Mouse (Mus musculus) frontal cortex, adult (tissue): Measurements from ENCODE around the gene Tti1.
A peak's percentile ranks its signal among the peaks of the same experiment; 100 is the strongest.

ENCODE experiments used
- ATAC-seq: cut with Nextera tagmentation; 2 replicates; pipeline ENCODE4 v1.9.2; 2017; ENCODE audit warnings: mild to moderate bottlenecking, moderate library complexity, mixed read lengths; ENCODE audit not compliant: low TSS enrichment

Gene Tti1

DNA sequence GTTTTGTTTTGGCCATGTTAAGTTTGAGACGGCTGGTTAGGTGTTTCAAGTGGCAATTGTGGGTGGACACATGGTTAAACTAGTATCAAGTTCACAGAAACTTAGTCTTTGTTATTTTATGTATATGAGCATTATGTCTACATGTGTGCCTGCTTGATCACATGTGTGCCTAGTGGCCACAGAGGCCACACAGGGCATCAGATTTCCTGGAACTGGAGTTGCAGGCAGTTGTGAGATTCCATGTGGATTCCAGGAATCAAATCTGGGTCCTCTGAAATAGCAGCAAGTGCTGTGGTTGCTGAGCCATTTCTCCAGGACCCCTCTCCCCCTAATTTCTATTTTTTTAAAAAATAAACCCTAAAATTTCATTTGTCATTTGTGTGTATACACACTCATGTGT, 11.4 kb upstream of the Tti1 start:
- ATAC-seq = no peak

GRCm38 (mm10) chr2:158037571-158037970, 9.3 kb upstream of the Tti1 start:
- ATAC-seq = no peak

DNA sequence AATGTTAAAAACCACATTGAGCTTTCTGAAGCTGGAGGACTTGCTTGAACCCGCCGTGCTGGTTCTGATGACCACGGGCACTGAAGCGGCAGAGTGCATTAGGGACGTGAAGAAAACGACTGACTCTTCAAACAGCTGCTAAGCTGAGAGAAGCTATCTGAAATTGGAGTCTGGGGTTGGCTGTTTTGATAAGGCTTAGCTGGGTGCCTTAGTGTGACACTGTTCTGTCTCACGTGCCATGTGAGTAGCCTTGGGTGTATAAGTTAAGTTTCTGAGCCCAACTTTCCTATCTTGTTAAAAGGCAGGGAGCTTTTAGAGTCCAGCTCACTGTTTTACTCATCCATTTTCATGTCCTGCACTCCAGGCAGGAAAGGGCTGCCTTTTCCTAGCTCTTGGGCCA, 8.7 kb upstream of the Tti1 start:
- ATAC-seq = no peak

- peak; percentile 59; the same call in 1 of the 2 replicates for ATAC-seq
Observed at GRCm38 (mm10) chr2:158036408-158036807, 8.2 kb upstream of the Tti1 start.

DNA sequence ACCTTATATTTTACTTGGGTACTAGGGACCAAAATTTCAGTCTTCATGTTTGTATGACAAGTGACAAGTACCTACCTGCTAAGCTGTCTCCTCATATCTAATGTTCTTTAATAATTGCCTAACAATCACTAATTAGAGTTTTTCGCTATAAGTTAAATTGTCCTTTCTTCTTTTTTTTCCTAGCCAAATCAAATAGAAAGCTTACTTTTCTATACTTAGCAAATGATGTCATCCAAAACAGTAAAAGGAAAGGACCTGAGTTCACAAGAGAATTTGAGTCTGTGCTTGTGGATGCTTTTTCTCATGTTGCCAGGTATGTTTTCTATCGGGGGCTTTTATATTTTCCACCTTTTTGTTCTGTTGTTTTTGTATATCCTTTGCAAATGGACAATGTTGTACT, 7.6 kb upstream of the Tti1 start:
- ATAC-seq = no peak

DNA sequence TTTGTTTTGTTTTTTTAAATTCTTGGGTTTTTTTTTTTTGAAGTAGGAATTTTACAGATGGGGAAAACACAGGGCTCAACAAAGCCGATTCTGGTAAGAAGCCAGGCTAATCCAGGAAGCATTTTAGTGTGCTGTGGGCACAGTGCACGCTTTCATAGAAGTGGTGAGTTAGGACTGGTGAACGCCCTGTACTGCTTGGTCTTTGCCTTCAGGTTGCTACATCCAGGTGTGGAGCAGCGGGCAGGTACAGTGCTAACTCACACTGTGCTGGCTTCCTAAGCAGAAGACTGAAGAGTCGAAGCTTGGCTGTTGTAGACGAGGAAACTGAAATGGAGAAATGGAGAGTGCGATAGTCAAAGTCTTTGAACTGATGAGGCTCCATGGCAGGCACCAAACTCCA, 1.8 kb upstream of the Tti1 start:
- ATAC-seq = no peak

DNA sequence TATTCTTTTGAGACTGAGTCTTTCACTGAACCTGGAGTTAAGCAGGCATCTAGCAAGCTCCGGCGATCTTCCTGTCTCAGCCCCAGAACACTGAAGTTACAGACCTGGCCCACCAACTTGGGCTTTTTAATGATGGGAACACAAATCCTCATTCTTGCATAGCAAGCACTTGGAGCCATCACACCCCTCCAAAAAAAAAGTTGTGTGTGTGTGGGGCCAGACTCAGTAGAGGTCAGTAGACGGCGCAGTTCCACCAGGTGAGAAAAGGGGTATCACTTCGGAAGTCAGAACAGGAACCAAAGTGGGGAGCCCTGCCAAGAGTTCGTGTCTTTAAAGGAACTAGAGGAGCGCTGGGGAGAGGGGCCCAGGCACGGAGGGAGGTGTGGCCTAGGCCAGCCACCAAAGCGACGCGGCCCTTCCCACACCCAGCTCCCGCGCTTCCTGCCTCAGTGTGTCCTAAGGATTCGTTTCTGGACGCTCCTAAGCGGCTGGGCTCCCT, 329 bp downstream of the Tti1 start:
- ATAC-seq = no peak; the same call in 1 of the 2 replicates

DNA sequence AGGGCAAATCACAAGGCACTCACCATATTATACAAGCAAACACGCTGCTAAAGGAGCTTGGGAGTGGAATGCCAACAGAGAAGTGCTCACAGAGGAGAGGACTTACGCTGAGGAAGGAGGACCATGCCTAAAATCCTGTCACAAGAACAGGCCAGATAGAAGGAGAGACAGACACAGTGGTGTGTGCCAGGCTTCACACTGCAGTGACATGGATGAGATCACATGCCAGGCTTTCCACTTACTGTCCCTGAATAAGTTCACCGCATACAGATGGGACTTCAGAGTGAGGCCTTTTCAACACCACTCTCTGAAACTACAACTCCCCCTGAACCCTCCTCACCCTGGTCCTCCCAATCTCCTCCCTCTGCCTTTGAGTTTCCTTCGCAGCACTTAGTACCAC, 10.9 kb downstream of the Tti1 start:
- ATAC-seq = no peak

DNA sequence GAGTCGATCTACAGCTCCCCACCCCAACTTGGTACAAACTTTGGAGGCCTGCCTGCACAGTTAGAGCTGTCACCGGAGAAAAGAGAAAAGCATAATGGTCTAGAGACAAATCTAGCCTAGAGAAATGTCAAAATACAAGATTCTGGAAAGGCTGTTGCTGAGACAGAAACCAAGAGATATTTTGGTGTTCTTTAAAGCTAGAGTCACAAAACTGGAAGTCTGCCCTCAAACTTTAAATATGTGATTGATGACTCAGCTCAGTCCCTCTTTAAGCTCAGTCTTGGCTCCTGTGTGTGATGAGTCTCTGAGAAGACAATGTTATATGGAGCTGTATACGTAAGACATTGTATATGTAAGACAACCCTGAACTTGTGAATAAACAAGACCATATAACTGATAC, 15.6 kb downstream of the Tti1 start:
- peak; percentile 89 for ATAC-seq

GRCm38 (mm10) chr2:158009373-158009772, 18.9 kb downstream of the Tti1 start:
- ATAC-seq = no peak

GRCm38 (mm10) chr2:158005641-158006040, 22.6 kb downstream of the Tti1 start:
- ATAC-seq = no peak

DNA sequence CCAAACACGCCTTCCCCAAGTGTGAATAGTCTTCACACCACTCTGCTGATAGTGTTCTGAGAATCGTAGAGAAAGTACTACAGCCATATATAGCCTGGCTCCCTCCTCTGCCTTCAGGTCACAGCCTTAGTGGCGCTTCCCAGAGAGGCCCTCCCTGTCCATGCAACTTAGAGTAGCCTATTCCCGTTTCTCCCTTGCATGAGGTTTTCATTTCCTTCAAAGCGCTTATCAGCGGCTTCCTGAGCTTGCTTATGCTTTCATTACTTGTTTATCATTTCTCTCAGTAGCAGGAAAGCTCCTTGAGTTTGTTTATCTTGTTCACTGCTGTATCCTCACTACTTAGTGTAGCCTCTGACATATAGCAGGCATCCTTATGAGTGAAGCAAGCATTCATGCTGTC, 23.6 kb downstream of the Tti1 start:
- no peak for ATAC-seq

DNA sequence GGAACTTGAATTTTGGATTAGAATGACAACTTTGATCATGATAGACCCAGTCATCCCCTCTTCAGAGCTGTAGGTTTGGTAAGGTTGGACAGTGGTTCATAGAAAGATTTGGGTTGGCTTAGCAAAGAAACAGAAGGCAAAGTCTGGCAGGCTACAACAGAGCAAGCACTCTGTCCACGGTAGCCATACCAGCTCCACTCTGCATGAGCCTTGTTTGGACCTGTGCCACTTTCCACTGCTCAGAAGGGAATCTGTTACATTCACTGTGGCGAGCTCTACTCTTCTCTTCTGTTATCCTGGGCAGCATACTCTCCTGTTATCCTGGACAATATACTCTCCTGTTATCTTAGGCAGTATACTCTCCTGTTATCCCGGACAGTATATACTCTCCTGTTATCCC, 29.4 kb downstream of the Tti1 start:
- ATAC-seq = no peak

- no peak for ATAC-seq
Observed at GRCm38 (mm10) chr2:157992501-157992900, 35.7 kb downstream of the Tti1 start.

GRCm38 (mm10) chr2:157991026-157991425, 37.2 kb downstream of the Tti1 start:
- ATAC-seq = no peak

GRCm38 (mm10) chr2:157989946-157990345, 38.3 kb downstream of the Tti1 start:
- ATAC-seq = no peak

DNA sequence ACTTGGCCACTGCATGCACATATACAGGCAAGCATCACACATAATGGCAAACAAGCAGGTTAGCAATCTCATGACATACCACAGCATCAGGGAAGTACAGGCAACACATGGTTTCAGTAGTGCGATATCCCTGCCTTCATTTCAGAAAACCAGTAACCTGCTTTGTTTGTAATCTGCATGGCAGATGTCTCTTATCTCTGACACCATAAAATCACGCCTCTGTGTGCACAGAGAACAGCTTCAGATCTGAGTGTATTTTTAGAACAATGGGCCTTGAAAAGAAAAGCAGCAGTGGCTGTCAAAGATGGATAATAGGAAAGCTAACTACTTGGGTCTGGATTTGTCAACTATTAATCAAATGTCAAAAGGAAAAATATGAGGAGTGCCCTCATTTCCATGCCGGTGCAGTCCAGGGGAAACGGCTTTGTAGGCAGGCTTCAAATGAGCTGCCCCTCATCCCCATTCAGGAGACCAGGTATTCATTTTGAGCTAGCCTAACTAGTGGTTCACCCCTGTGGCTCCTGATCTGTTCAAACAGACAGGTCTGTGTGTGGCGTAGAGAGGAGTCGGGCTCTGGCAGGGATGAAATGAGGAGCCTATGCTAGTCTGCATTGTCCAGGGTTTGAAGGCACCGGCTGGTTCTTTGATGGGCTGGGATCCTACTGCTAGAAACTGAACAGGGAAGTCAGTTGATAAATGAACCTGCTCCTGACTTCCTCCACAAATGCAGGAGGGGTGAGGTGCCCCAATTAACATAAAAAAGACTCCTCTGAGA, 39.6 kb downstream of the Tti1 start:
- ATAC-seq = no peak; the same call in 1 of the 2 replicates

DNA sequence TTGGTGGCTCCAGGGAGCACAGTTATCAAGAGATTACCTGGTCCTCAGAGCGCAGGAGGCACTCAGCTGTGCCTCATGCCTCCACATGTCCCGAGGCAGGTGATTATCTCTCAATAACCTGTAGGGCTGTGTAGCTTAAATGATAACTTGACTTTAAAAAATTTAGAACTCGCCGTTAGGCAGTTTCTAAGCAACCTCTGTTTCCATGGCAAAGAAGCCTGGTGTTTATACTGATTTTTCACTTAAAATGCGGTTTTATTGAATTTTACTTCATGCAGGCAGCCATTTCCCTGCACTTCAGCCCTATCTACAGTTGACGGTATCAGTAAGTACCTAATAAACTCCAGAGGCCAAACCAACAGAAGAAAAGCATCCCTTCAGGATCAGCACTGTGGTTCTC, 42.0 kb downstream of the Tti1 start:
- ATAC-seq = no peak

DNA sequence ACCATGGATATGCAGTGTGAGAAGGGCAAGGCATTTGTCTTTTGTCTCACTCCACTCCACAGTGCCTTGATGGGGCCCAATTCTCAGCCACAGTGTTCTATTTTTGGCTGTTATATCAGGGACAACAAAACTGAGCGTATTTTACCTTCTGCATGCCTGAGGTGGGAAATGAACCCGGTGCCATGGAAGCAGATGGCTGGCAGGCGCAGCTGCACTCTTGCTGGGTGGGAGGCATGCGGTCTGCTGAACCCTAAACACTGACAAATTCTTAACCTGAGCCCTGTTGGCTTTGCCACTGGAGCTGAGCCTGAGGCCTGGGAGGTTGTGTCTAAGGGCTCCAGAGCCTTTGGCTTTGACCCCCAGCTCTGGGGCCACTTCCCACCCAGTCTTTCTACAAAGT, 42.6 kb downstream of the Tti1 start:
- ATAC-seq = 0 out of 2 replicates have a peak, but pooled peaks have one; percentile 13

DNA sequence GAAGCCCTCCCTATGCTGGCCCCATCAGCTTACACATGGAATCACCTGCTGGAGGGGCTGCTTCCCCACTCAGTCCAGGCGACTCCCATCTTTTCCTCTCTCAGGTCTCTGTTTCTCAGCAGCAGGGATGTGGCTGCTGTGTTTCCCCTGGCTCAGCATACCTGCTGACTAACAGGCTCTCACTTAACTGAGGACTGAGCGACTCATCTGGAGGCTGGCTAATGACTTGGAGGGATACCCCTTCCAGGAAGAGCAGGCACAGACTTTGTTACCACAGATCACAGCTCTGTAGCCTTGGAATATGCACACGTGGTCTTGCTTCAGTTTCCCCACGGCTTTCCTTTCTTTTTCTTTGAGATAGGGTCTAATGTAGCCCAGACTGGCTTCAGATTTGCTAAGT, 45.0 kb downstream of the Tti1 start:
- no peak for ATAC-seq

DNA sequence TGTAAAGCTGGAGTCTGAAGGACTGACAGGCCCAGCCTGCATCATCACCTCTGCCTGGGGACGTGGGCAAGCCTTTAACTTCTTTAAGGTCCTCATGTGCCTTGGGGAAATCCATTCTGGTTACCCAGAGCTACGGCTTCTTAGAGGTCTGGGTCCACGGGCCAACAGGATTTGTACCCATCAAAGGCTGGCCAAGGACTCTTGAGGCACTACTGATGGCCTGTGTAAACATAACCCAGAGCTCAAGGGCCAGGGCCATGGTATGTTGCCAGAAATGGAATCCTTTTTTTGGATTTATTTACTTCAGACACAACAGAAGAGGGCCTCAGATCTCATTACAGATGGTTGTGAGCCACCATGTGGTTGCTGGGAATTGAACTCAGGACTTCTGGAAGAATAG, 45.5 kb downstream of the Tti1 start:
- no peak for ATAC-seq

- ATAC-seq = no peak
Observed at GRCm38 (mm10) chr2:157979241-157979640, 49.0 kb downstream of the Tti1 start.

DNA sequence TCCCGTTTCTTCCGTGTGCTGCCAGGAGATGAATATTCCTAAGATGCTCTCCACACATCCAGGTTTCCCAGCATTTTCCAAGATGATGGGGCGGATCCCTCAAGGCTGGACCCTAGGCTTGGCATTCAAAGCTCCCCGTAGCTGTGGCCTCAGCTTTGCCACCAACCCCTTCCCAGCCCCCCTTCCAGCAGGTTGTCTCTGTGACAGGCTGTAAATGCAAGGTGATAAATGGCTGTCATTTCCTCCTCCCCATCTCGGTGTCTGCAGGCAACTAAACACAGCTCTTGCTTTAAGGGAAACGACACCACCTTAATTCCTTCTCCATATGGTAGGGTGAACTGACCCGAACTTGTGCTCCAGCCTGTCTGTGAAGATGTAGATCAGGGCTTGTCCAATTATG, 52.6 kb downstream of the Tti1 start:
- no peak for ATAC-seq
